Mouse (Mus musculus) lung, adult 18-20 months (tissue): ENCODE results near the gene Zfp428.

Experiments used
- DNase-seq, 2 experiments: peaks; one replicate each; pipeline ENCODE4 v3.0.0; 2022; ENCODE audit warnings: mixed read lengths in 2 of 2

The Zfp428 gene

GRCm38 (mm10) chr7:24506838-24507725, at the start of gene Zfp428:
Gene Zfp428 (plus strand): TSS chr7:24507006.
- peak; percentile 81 to 86 for DNase-seq

DNA sequence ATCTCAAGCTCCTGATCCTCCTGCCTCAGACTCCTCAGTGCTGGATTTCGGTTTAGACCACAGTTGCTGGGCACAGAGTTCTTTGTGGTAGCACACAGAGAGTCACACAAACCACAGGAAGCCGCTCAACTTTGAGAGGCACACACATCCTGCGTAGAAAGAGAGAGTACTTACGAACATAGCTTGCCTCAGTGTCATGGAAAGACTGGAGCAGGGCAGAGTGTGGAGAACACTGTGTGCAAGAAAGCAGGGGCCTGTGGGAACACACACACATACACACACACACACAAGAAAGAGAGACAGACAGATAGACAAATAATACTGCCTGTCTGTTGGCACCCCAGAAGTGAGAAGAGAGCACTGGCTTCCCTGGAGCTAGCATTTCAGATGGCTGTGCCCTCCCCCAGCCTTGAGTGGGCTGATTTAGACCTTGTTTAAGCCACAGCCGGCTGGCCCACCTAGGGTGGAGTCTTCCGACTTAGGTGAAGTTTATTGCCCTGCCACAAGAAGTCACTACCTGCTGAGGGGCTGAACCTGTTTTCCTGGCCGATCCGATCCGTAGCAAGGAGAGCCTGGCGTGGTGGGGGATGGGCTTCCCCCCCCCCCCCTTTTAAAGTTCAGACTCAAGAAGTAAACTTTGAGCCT, 49.0 kb upstream of the Zfp428 start:
- DNase-seq, result peak; percentile 47 to 52

GRCm38 (mm10) chr7:24459440-24459839, 47.4 kb upstream of the Zfp428 start:
- peak; percentile 51 to 53 for DNase-seq

- DNase-seq, result peak; percentile 83 to 89
Observed at GRCm38 (mm10) chr7:24459843-24460242, 47.0 kb upstream of the Zfp428 start.

DNA sequence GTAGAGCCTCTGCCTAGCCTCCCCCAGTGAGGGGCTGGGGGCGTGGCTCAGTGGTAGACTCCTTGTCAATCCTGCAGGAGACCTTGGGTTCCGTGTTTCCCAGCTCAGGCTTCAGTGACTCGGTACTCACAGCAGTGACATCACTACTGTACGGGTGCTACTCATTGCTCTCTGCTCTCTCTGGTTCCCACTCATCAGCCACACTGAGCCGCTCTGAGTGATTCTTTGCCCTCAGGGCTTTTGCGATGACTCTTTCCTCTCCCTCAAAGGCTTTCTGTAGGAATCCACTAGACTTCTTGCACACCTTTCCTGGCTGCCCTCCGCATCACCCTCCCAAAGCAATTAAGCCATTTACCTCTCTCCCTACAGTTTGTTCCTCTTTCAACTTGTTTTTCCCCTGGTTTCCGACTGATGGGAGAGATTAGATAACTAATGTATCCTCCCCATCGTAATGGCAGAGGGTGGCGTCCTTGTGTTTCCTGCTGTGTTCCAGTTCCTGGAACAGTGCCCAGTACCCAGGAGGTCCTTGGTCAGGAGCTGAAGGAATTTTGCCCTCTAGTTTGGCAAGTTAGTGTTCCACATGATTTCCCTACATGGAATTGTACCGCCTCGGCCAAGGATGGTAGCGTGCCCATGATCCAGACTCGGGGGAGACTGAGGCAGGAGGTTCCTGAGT, 45.3 kb upstream of the Zfp428 start:
- DNase-seq, result peak; percentile 76 to 85

DNA sequence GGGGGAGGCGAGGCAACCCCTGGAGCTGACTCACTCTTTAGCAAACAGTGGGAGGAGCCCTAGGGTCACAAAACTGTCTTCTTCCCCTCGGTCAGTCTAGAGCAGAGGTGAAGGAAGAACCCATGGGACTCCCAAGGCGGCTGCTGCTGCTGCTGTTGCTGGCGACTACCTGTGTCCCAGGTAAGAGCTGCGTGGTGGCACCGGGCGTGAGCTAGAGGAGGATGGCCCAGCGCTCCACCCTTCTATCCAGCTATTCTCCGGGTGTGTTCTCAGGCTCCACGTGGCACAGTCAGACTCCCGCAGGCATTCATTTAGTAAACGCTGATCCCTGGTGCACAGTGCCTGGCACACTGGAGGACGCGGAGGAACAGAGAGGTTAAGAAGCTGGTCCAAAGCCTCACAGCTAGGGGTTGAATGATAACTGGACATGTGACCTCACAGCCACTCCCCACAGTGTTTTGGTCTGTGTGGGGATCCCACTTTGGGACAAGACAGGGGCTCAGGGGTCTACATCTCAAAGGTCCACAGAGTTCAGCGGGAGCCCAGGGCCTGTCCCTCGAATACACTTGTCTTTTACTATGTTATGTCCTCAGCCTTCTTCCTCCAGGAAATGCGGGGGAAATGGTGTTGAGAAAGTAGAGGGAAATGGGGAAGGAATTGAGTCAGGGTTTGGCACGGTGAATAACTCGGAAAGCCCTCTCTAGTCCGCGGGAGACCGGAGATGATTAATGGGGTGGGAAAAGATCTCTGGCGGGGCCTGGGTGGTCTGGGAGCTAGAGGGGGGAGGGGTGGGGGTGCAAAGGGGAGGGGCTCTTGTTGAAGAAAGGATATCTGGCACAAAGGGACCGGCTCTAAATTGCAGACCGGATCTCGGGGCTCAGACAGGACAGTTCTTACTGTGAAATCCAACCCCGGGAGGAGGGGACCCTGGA, 44.2 kb upstream of the Zfp428 start, which contains the start of gene Plaur:
TSS of gene Plaur (plus strand) at position 97 of the 932 bp plus-strand sequence.
- DNase-seq, result peak; percentile 69 to 76

GRCm38 (mm10) chr7:24466835-24467234, 40.0 kb upstream of the Zfp428 start:
- DNase-seq, result no peak

DNA sequence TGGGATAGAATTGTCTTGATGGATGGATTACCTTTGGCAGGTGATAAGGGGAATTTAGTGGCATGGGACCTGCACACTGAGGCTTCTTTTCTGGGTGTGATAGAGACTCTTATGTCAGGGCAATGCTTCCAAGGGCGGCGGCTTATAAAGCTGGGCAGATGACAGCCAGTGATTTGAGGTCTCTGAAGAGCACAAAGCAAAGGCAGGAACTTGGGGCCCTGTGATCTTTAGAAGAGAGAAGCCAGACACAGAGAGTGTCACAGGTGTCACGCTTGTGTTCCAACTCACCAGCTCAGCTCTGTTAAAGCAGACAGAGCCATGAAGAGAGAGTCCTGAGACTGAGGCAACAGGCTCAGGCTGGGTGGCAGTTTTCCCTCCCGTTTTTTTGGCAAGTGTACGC, 38.9 kb upstream of the Zfp428 start:
- no peak for DNase-seq

DNA sequence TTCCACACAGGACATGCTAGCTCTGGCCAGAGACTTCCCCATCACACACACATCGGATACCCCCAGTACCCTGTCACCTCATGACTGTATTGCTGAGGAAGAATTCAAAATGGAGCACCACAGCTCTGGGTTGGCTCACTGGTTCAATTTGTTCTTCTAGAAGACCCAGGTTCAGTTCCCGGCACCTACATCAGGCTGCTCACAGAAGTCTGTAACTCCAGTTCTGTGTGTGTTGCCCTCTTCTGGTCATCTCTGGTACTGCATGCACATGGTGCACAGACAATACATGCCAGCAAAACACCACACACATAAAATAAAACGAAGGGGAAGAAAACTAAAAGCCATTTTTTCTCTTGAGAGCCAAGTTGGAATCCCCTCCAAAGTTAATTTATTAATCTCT, 37.7 kb upstream of the Zfp428 start:
- no peak for DNase-seq

DNA sequence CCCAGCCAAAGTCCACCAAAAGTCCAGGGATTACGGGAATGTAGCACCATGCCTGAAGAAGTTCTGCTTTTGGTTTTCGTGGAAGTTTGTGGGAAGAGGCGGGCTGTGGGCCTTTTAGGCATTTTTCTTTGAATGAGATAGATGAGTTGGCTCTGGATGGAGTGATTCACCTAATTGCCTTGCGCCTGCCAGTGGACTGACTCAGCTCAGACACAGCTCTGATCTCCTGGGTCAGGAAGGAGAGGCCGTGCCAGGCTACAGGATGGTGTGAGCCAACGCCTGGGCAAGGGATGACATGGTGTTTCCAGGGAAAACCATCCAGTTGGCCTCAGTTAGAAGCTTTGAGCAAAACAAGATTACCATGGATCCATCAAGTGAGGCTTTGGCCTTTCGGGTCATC, 36.5 kb upstream of the Zfp428 start:
- peak; percentile 34 to 49 for DNase-seq

DNA sequence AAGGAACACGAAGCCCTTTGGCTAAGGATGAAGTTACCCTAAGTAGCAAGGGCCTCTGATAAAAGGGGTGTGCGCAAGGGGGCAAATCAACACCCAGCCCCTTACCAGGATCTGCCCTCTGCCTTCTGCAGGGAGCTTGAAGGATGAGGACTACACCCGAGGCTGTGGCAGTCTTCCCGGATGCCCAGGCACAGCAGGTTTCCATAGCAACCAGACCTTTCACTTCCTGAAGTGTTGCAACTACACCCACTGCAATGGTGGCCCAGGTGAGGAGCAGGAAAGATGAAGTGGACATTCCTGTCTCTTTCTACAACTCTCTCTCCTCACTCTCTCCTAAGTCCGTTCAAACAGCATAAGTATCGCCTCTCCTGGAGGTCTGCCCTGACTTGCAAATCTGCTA, 34.4 kb upstream of the Zfp428 start:
- no peak for DNase-seq

GRCm38 (mm10) chr7:24472937-24473336, 33.9 kb upstream of the Zfp428 start:
- no peak for DNase-seq

- peak; percentile 51 to 53 for DNase-seq
Observed at GRCm38 (mm10) chr7:24473913-24474529, 32.8 kb upstream of the Zfp428 start.

DNA sequence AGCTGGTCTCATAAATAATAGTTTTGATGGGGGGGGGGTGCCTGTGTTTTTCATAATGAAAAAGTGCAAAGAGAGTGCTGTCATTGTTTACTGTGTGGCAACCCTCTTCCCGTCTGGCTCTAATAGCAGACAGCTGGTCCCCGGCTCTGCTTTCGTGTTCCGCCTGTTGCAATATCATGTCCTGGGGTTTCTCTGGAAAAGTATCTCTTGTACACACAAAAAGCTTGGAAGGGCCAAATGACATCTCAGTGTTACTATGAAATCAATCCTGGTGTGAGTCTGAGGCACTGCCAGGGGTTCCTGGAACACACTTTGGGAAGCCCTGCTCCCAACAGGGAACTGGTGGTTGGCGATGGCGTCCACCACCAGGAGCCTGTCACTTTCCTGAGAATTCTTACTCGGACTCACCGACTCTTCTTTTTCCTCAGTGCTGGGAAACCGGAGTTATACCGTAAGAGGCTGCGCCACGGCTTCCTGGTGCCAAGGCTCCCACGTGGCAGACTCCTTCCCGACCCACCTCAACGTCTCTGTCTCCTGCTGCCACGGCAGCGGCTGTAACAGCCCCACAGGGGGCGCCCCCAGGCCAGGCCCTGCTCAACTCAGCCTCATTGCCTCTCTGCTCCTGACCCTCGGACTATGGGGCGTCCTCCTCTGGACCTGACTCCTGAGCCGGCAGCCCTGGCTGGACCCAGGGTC, 31.8 kb upstream of the Zfp428 start:
- no peak for DNase-seq

GRCm38 (mm10) chr7:24476338-24476737, 30.5 kb upstream of the Zfp428 start:
- DNase-seq, result no peak

DNA sequence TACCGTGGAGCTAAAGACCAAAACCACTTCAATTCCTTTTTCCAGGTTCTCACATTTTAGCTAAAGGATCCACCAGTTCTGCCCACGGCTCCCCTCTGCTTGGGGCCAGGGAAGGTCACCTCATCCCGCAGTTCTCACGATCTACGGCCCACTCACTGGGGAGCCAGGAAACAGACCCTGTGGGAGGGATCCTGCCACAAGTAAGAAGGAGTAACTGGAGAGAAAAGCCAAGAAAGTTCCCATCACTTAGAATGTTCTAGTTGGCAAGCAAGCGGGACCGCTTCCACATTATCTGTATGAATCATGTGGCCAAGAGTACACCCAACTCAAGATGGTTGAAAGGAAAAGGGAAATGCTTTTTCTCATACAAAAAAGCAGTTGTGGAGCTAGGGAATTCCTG, 29.9 kb upstream of the Zfp428 start:
- no peak for DNase-seq

- no peak for DNase-seq
Observed at GRCm38 (mm10) chr7:24478911-24479310, 27.9 kb upstream of the Zfp428 start.

DNA sequence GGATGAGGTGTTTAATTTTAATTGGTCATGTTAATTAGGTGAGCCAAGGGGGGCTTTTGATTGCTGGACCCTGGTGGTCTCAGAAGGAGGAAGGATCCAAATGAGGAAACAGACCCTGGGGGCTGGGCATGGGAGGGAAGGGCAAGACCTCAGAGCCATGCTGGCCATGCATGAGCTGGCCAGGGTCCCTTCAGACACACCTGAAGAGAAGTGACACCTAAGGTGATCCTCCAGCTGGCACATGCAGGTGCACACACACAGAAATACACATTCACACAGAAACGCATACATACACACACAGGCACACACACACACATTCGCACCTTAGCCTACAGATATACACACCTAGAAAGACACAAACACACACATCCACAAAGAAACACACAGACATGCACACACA, 27.1 kb upstream of the Zfp428 start:
- DNase-seq, result no peak

GRCm38 (mm10) chr7:24480121-24480941, 26.5 kb upstream of the Zfp428 start:
- DNase-seq, result no peak

- DNase-seq, result no peak
Observed at GRCm38 (mm10) chr7:24480986-24481473, 25.8 kb upstream of the Zfp428 start.
